Mouse (Mus musculus) adipocyte (in vitro differentiated cells): Measurements from ENCODE around the gene Dapl1.

Experiments
- DNase-seq: peaks from one replicate; pipeline ENCODE4 v3.0.0-alpha.2; 2016; ENCODE audit warnings: low spot score

Gene Dapl1

DNA sequence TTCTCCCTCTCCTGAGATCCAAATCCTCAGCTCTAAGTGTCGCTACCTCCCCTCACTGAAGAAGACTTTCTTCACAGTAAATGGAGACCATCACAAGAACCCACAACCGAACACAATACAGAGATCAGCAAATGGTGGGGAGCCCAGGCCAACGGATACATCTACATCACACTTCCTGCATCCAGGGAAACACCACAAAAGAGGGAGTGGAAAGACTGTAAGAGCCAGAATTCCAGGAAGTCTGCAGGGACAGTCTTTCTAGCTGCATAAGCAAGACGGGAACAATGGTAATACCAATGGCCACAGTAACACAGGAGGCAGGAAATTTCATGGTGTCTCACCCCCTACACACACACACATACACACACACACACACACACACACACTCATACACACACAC, 55.3 kb downstream of the Dapl1 start:
- DNase-seq: no peak

DNA sequence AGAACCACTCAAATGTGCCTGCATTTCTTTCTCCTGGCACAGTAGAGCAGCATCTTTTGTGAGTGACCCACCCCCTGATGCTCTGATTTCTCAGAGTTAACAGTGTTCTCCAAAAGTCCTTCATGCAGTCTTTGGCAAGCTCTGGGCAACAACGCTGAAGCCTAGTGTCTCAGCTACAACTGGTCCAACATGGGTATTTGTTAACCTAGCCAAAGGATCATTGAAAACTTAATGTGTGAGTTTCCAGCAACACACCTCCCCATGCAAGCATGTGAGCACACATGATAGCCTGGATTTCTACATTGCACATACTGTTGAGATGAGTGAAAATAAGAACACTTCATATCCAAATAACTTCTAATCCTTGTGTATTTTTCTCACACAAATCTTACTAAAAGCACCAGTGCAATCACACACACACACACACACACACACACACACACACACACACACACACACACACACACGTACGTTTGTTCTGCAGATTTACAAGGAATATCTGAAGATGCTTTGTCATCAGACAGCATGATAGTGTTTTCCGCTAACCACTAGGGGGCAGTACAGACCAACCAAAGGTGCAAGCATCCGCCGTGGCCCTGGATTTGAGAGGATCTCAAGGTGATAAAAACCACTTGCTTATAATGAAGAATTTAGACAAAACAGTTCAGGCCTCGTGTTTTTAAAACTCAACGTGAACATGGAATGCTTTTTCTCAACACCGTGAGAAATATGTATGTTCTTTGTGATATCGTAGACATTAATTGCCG, 56.9 kb downstream of the Dapl1 start:
- peak; percentile 93 for DNase-seq

DNA sequence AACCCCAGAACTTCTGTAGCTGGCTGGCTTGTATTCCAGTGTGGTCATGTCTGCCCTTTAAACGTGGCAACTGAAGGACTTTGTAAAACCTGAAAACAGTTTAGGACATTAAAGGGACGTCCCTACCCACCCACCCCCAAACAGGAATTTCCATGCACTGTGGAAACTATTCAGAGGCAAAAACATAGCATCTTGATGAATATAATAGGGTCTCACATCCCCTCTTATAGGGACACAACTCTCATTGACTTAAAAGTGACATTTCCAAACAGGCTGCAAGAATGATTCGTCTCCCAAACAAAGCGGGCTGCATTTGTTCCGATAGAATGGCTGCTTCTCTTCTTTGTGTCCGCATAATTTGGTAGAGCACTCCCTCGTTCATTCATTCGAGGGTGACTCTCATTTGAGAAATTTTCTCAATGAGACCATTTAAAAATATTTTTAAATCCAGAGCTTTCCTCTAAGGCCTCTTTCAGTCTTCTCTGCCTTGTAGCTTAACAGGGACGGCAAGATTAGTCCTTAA, 59.2 kb downstream of the Dapl1 start:
- DNase-seq: no peak

- DNase-seq: no peak
These were observed 59.9 kb downstream of the Dapl1 start for GRCm38 (mm10) chr2:59544237-59544909.

- no peak for DNase-seq
These were observed 60.5 kb downstream of the Dapl1 start for GRCm38 (mm10) chr2:59545001-59545400.

DNA sequence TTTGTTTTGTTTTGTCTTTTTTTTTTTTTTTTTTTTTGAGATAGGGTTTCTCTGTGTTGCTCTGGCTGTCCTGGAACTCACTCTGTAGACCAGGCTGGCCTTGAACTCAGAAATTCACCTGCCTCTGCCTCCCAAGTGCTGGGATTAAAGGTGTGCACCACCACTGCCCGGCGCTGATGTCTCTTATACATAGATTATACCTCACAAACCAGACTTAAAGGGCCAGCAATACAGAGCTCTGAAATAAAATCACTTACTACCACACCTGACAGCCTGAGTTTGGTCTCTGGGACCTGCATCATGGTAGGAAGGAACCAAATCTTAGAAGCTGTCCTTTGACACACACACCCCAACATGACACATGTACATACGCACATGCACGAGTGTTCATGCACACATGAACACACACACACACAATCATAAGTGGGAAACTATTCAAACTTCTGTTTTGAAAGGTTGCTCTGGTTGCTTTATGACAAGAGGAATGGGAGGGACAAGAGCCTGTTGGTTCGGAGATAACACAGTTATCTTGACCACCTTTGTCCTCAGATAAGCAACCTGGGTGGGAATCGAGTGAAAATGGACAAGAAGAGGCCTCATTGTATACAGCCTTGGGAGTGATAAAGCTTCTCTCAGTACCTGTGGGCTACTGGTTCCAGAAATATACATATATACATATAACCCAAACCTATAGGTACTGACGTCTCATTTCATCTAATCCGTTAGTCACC, 63.1 kb downstream of the Dapl1 start:
- DNase-seq: no peak

DNA sequence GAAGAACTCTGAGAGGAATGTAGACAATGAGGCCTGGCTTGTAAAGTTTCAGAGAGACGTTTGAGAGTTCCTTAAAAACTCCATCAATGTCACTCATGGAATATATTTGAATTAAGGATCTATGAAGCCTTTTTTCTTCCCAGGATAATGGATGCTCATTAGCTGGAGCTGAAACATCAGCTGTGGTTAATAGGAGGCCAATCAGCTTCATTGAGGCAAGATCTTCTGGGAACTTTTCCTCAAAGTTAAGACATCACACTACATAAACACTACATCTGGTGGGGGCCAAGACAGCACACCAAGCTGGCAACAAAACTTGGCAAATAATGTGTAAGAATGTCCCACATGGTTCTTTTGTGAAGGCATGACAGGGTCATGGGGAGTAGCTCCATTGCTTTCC, 68.3 kb downstream of the Dapl1 start:
- DNase-seq: no peak

- no peak for DNase-seq
These were observed 70.0 kb downstream of the Dapl1 start for GRCm38 (mm10) chr2:59554373-59554940.
